Mouse (Mus musculus): ENCODE measurements around the gene Xylt1.

Xylt1 gene

DNA sequence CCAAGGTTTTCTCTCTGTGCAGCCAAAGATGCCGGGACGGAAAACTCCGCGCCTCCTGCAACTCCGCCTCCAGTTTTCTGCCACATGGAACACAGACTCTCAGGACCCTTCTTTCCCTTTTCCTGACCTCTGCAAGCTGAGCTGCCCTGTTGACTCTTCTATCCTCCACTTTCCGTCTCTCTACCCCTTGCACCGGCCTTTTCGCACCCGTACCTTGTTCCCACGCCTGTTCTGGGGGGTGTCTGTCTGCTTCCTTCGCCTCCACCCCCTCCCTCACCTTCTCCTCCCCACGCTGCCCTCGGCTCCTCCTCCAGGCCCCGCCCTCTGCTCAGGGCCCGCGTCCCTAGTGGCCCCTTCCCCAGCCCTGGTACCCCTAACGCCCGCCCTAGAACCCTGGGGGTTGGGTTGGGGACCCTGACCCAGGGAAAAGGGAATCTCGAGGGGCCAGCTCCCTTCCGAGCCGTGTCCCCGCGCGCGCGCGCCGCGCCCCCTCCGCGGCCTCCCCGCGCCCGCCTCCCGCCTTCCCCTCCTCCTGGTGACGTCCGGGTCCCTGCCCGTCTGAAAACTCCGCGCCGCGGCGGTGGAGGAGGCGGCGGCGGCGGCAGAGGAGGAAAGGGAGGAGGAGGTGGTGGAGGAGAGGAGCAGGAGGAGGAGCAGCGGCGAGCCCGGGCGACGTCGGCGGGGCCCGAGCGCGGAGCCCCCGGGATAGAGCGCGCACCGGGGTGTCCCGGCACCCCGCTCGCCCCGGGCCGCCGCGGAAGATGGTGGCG is at the start of gene Xylt1:
Xylt1 (plus strand) TSS at position 562 of the 770 bp plus-strand sequence.
- peak; percentile 78 for DNase-seq (ENCODE audit: low spot score)

DNA sequence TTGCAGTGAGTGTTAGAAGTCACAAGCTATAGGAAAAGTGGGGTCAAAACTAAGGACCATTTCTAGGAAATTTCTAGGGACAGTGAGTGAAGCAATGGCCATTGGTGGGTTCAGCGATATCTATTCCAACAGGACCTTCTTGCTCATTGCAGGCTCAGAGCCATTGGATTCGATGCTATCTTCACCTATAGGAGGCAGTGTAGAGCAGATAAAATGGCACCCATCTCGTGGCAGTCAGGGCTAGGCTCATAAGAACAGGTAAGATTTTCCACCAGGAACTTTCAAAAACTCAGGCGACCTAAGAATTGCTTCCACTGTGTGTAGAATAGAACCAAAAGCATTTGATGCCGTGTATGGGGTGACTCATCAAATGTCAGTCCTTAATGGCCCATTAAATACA is 46.8 kb upstream of the Xylt1 start:
- no peak for DNase-seq (ENCODE audit: low spot score)

DNA sequence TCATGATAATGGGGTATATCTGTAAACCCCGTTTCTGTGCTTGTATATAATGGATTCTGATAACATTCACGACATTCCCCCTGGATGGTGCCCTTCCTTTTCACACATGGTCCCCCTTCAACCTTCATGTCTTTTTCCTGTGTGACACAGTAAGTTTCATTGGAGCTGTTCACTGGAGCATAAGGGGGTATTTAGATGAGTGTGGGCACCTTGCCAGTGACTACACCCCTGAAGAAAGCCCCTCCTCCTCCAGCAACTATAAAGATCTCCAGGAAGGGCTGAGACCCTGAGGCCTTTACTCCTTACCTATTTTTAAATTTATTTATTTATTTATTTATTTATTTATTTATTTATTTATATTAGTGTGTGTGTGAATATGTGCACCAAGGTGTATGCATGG is 24.5 kb upstream of the Xylt1 start:
- no peak for DNase-seq (ENCODE audit: low spot score)

- no peak for DNase-seq (ENCODE audit: low spot score)
Observed at GRCm38 (mm10) chr7:117357425-117358194, 23.2 kb upstream of the Xylt1 start.

DNA sequence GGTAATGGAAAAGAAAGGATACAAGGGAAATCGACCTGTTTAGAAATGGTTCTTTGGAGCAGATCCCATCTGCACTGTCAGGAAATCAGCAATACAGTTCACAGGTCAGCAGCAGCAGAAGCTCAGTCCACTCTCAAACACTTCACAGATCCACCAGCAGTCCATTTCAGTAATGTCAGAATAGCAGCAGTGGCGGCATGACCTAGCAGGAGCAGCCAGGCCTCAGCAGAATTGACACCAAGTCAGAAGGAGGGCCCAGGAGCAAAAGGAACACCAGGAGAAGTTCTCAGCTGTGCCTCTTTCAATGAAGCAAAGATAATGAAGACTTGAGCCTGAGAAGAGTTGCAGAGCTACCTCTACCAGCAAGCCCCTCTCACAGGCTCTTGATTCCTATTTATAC is 19.5 kb upstream of the Xylt1 start:
- DNase-seq (ENCODE audit: low spot score) = no peak

DNA sequence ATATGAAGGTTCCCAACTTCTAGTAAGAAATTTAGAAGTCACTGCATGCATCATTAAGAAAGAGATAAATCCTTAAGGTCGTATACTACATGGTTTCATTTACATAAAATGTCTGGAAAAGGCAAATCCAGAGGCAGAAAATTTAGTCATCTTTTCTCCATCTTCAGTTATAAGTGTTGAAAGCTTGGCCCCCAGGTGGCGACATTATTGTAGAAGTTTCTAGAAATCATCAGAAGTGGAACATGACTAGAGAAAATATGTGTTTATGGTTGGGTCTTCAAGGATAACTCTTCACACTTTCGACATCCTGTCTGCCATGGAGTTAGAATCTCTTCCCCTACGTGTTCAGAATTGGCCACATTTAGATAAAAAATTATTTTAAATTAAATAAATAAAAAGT is 18.3 kb upstream of the Xylt1 start:
- no peak for DNase-seq (ENCODE audit: low spot score)

GRCm38 (mm10) chr7:117368647-117369289 is 12.0 kb upstream of the Xylt1 start:
- DNase-seq (ENCODE audit: low spot score) = peak; percentile 75

- DNase-seq (ENCODE audit: low spot score) = no peak
Observed at GRCm38 (mm10) chr7:117369290-117369941, 11.4 kb upstream of the Xylt1 start.

DNA sequence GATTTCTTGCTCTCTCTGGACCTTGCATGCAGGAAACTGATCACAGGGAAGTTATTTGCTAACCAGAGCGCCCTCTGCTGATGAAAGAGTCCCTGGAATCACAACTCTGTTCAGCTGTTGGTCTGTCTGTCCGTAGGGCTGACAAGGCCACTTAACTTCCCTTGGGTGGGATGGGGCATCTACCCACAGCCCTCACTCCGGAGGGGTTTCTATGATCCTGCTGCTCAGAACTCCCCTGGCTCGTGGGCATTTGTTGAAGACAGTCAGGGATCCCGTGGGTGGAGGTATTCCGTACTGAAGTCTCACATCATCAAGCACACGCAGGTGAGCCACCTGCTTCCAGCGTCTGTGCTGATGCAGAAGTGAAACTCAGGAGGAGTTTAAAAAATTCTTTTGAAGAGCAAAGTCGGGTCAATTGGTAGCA is 4.9 kb upstream of the Xylt1 start:
- DNase-seq (ENCODE audit: low spot score) = no peak

GRCm38 (mm10) chr7:117377138-117377537 is 3.6 kb upstream of the Xylt1 start:
- DNase-seq (ENCODE audit: low spot score) = no peak

- no peak for DNase-seq (ENCODE audit: low spot score)
Observed at GRCm38 (mm10) chr7:117380036-117380417, 752 bp upstream of the Xylt1 start.

DNA sequence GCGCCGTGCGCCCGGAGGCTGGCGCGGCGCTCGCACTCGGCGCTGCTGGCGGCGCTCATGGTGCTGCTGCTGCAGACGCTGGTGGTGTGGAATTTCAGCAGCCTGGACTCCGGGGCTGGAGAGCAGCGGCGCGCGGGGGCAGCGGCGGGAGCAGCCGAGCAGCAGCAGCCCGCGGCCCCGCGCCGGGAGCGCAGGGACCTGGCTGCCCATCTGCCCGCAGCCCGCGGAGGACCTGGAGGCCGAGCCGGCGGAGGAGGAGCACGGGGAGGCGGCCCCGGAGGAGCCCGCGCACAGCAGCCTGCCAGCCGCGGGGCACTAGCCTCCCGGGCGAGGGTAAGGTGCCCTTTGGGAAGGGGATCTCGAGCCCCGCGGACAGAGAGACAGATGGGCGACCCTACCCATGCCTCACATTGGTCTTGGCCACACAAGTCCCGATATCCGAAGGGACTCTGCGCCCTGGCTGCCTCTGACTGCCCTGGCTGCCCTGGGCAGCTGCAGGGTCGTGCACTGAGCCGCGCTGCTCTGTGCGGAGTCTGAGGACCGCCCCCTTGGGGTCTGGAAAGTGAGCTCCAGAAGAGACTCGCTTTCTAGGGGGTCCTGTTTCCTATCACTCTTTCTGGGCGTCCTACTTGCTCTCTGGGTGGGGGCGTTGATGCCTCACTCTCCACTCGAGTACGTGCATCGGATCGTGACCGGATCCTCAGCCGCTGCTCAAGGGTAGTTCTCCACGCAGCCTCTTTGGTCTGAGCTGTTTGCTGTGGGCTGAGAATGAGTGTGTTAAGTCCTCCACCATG is 606 bp downstream of the Xylt1 start:
- peak; percentile 46 for DNase-seq (ENCODE audit: low spot score)

DNA sequence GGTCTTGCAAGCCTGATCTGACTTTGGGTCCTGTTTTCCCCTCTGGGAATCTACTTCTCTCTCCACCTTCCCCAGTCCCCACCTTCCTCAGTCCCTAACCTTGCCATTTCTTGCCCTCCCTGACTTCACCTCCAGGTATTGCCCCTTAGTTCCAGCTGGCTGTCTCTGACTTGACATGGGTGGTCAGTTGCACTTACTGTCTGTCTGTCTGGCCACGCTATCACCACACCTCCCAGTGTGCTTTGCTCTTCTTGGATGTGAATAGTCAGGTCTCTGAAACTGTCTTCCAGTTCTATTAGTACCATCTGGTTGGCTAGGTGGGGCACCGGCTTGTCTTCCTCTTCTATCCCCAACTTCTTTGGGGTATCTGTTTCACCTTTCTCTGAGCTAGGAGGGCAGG is 1.2 kb downstream of the Xylt1 start:
- DNase-seq (ENCODE audit: low spot score) = no peak

GRCm38 (mm10) chr7:117383147-117383940 is 2.6 kb downstream of the Xylt1 start:
- DNase-seq (ENCODE audit: low spot score) = no peak

DNA sequence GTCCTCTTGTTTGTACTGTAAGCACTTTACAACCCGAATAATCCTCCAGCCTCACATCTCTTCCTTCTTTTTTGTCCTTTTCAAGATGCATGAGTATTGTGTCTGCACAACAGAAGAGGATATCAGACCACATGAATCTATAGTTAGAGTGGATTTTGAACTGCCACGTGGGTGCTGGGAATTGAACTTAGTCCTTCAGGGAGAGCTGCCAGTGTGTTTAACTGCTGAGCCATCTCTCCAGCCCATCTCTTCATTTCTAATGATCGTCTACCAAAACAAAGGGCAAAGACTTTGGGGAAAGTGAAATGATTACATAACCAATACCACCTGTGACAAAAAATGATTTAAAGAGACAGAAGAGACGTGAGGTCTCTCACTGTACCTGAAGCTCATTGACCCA is 5.6 kb downstream of the Xylt1 start:
- no peak for DNase-seq (ENCODE audit: low spot score)

- DNase-seq (ENCODE audit: low spot score) = no peak
Observed at GRCm38 (mm10) chr7:117388284-117388988, 7.7 kb downstream of the Xylt1 start.

DNA sequence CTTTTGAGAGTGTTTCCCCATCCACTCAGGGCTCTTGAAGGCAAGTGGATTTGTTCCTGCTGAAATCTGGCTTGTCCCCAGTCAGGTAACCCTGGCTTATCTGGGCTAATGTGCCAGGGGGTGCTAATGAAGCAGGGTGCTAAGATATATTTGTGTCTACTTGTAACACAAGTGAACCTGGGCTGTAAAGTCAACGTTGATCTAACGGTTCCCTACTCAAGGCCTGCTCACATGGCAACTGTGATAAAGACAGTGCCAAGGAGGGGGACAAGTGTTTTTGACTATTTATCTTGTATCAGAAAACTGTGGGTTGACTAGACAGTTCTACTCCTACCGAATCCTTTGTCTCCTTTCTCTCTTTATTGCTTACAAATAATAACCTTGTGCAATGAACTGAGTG is 8.3 kb downstream of the Xylt1 start:
- DNase-seq (ENCODE audit: low spot score) = no peak

DNA sequence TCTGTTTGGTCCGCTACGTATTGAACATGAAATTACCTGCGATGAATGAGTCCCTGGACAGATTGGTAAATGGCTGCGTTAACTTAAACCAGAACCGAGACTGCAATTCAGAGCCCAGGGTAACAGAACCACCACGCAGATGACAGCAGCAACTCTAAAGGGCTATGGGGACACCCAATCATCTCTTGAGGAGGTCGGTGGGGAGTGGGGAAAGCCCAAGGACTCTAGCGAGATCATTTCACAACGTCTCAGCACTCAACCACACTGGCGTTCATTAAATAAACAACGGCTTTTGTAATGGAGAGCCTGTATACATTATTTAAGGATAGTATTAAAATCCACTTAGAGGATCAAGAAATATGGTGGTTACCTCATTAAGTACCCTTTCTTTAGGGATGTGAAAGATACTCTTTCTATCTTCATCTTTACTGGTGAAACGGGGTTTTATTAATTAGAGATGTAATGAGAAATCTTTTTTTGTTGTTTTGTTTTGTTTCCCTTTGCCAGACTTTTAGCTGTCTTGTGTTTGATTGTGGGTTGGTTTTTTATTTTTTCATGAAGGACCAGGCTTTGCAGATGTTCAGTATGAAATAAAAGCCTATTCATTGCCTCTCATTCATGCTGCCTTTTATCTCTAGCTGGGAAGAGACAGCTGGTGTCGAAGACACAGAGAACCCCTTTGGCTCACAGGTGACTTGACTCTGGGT is 12.2 kb downstream of the Xylt1 start:
- DNase-seq (ENCODE audit: low spot score) = no peak

DNA sequence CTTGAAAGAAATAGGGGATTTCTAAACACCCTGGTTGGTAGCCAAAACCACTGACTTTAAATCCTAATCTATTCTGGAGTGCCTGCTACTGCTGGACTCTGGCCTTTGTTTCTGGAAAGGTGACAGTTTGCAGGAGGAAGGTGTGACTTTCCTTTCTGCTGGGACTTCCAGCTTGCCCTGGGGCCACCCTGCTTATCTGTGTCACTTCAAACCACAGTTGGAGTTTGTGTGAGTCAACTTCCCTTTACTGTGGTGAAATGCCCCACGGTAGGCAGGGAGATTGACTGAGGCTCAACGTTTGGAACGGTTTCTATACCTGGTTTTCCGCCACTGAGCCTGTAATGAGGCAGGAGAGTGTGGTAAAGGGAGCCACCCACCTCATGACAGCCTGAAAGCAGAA is 13.2 kb downstream of the Xylt1 start:
- no peak for DNase-seq (ENCODE audit: low spot score)

DNA sequence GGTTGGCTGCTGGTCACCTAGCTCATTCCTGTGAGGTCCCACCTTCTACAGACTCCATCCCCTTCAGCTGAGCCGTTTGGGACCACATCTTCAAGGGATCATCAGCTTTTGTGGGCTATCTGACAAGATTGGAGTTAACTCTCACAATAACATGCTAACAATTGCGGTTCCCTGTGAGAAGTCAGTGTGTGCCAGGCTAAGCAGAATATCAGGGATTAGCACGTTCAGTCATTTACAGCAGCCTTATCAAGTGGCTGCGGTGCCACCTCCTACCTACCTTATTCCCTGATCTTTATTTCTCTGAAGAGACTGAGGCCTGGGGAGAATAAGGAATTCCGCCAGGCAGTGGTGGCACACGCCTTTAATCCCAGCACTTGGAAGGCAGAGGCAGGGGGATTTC is 13.6 kb downstream of the Xylt1 start:
- DNase-seq (ENCODE audit: low spot score) = no peak
